Mouse (Mus musculus) kidney, embryonic 15.5 days (tissue): ENCODE measurements around the gene Myl4. TPM values are rescaled to one million over a fixed set of nuclear protein-coding genes. Genes with fewer than 3 reads are reported as not detected.
"Not testable (repeated sequence)": the region's sequence is repeated elsewhere in the genome, so short reads cannot be mapped to it uniquely, and the experiment has no call there.

Experiments
- ATAC-seq: fragments of 200-750 bp; cut with Nextera tagmentation; replicated peaks from 2 replicates; pipeline ENCODE4 v1.8.0; 2017; ENCODE audit warnings: moderate TSS enrichment; ENCODE audit not compliant: low FRiP score
- H3K27ac ChIP-seq: fragments of 300-500 bp; sonication (generic); 2 replicates; pipeline ENCODE4 v1.5.1; 2015; ENCODE audit warnings: mild to moderate bottlenecking, inconsistent platforms
- H3K27me3 ChIP-seq: fragments of 300-500 bp; sonication (generic); 2 replicates; pipeline ENCODE4 v1.6.1; 2015; ENCODE audit warnings: inconsistent platforms
- H3K36me3 ChIP-seq: fragments of 300-500 bp; sonication (generic); 2 replicates; pipeline ENCODE4 v1.6.1; 2015; ENCODE audit warnings: inconsistent platforms
- H3K4me1 ChIP-seq: fragments of 300-500 bp; sonication (generic); 2 replicates; pipeline ENCODE4 v1.6.1; 2015; ENCODE audit warnings: inconsistent platforms
- H3K4me2 ChIP-seq: fragments of 300-500 bp; sonication (generic); 2 replicates; pipeline ENCODE4 v1.6.1; 2015; ENCODE audit warnings: moderate library complexity, mild to moderate bottlenecking, inconsistent platforms
- H3K4me3 ChIP-seq: fragments of 300-500 bp; sonication (generic); replicated peaks from 2 replicates; pipeline ENCODE4 v1.5.1; 2015; ENCODE audit warnings: mild to moderate bottlenecking, inconsistent platforms
- H3K9ac ChIP-seq: fragments of 300-500 bp; sonication (generic); 2 replicates; pipeline ENCODE4 v1.6.1; 2015; ENCODE audit warnings: mild to moderate bottlenecking, inconsistent platforms
- H3K9me3 ChIP-seq: fragments of 300-500 bp; sonication (generic); replicated peaks from 2 replicates; pipeline ENCODE4 v1.6.1; 2016; ENCODE audit warnings: inconsistent platforms
- WGBS: fragments of 180-500 bp; shearing (Covaris S2); methylation state at CpG from one replicate; pipeline ENCODE4 v1.1.7; 2015; ENCODE audit warnings: mixed read lengths; 5-methylcytosine and 5-hydroxymethylcytosine counted together
- polyA plus RNA-seq: library from polyadenylated mRNA; unstranded; fragments of >200 nt; fragmentation: Nextera tagmentation; extraction: Ambion mirVana; gene quantifications from 2 replicates; pipeline ENCODE4 v1.2.1, GENCODE M21; 2015

Myl4 gene
- polyA plus RNA-seq, 1 experiment from 2014 or later, result 16.9 TPM

DNA sequence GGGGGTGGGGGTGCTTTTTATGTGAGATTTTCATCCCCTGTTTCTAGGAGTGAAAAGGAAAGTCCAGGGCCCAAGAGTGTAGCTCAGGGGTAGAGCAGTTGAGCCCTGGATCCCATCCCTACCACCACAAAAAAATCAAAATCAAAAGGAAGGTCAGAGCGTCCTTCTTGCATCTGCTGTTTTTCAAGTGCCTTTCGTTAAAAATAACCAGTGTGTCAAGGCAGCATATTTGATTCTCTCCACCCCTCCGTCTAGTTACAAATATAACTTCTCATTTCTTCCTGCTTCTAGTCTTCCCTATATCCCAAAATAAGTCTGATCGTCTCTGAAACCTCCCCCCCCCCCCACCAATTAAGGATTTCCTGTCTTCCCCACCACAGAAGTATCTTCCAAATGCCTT lies 7.6 kb downstream of the Myl4 start:
- Histone ChIP-seq H3K36me3 (no peaks in the 10 kb centered on the region), H3K4me1 (no peaks in the 10 kb centered on the region), H3K27ac (no peak overlapping the region), H3K9me3 (no peaks in the 10 kb centered on the region), H3K9ac (no peak overlapping the region), H3K4me2 (no peak overlapping the region), H3K4me3 (no peak overlapping the region), H3K27me3 (no peaks in the 10 kb centered on the region)
- ATAC-seq, result no peak
- 71% methylated on average over 4 of the region's 4 CpGs for WGBS

DNA sequence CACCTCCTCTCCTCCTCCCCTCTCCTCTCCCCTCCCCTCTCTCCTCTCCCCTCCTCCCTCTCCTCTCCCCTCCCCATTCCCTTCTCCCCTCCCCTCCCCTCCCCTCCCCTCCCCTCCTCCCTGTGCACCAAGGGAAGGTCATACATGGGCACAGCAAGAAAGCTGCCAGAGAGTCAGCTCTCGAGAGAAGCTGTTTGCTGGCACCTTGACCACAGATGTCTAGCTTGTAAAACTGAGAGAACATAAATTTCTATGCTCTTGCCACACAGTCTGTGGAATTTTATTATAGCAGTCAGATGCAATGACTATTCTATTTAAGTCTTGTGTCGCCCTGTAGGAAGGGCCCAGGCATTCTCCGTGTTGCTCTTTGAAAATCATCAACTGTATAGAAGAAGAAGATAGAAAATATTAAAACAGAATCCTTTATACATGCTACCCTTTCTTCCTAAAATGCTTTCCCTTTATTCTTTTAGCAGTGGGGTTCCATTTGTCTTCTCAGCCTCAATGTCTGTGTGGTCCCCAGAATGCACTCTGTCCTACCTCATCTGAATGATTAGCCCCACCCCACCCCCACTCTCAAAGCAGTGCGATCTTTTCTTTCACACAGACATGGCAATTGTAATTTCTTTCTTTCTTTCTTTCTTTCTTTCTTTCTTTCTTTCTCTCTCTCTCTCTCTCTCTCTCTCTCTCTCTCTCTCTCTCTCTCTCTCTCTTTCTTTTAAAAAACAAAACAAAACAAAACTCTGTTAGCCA lies 8.4 kb downstream of the Myl4 start:
- Histone ChIP-seq H3K36me3 (no peaks in the 10 kb centered on the region), H3K9me3 (no peaks in the 10 kb centered on the region), H3K9ac (no peak overlapping the region), H3K4me2 (no peak overlapping the region), H3K27me3 (no peaks in the 10 kb centered on the region), H3K27ac (no peak overlapping the region), H3K4me3 (no peak overlapping the region), H3K4me1 (no peaks in the 10 kb centered on the region)
- 66% methylated on average over 4 of the region's 4 CpGs for WGBS
- ATAC-seq, result no peak

DNA sequence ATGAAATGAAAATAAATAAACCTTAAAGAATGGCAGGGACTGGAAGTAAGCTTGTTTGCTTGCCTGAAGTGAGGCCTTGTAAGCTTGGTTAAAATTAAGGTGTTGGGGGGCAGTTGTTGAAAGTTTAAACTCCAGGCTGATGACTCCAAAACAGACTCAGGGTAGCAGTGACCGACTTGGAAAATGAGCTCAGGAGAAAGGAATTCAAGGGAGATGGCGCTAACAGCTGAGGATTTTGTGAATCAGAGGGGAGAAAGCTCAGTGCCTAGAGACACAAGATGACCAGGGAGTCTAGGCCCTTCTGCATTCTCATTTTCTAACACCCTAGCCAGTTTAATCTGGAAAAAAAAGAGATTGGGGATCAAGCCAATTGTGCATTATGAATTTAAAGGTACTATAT lies 10.5 kb downstream of the Myl4 start:
- H3K9ac ChIP-seq, result no peak overlapping the region
- H3K27me3 ChIP-seq, result no peaks in the 10 kb centered on the region
- no peak overlapping the region for H3K4me3 ChIP-seq
- WGBS, result 61% methylated on average over 2 of the region's 2 CpGs
- H3K4me1 ChIP-seq, result no peaks in the 10 kb centered on the region
- no peak for ATAC-seq
- no peaks in the 10 kb centered on the region for H3K36me3 ChIP-seq
- H3K9me3 ChIP-seq, result no peaks in the 10 kb centered on the region
- H3K4me2 ChIP-seq, result no peak overlapping the region
- H3K27ac ChIP-seq, result no peak overlapping the region

DNA sequence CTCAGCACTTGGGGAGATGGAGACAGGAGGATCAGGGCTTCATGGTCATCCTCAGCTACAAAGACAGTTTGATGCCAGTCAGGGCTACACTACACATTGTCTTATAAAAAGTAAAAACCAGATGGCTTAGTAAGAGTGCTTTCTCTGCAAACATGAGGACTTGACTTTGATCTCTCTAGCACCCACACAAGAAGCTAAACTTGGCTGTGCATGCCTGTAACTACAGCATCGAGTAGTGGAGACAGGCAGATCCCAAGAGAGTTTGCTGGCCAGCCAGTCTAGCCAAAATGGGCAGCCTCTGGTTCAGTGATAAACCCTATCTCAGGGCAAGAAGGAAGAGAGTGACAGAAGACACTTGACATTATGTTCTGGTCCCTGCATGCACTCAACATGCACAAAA lies 13.0 kb downstream of the Myl4 start:
- H3K4me2 ChIP-seq, result no peak overlapping the region
- ATAC-seq, result no peak
- H3K9me3 ChIP-seq, result no peaks in the 10 kb centered on the region
- H3K27ac ChIP-seq, result no peak overlapping the region
- no peak overlapping the region for H3K4me3 ChIP-seq
- no peaks in the 10 kb centered on the region for H3K4me1 ChIP-seq
- H3K9ac ChIP-seq, result no peak overlapping the region
- WGBS, result 71% methylated on average over 1 of the region's 1 CpGs
- no peaks in the 10 kb centered on the region for H3K36me3 ChIP-seq
- H3K27me3 ChIP-seq, result no peaks in the 10 kb centered on the region

- ATAC-seq, result no peak
- WGBS, result 71% methylated on average over 9 of the region's 9 CpGs
Observed at GRCm38 (mm10) chr11:104565172-104565571, 14.7 kb downstream of the Myl4 start.

DNA sequence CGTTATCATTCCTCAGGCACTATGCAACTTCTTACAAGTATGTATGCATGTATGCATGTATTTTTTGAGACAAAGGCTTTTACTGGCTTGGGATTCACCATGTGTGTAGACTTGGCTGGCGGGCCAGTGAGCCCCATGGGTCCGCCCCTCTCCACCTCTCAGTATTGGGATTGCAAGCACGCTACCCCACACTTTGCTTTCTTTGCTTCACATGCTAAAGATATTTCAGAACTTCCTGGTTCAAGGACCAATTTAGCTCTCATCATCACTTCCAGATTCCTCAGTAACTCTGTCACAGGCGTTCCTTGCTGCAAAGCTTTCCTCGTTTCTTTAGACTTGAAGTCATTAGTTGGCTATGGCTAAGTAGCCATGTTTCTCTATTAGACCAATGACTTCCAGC lies 15.6 kb downstream of the Myl4 start:
- no peak for ATAC-seq
- no peaks in the 10 kb centered on the region for H3K27me3 ChIP-seq

More at GRCm38 (mm10) chr11:104565172-104565571, 14.7 kb downstream of the Myl4 start:
- Histone ChIP-seq H3K9ac (no peak overlapping the region), H3K4me1 (no peaks in the 10 kb centered on the region), H3K27ac (no peak overlapping the region), H3K27me3 (no peaks in the 10 kb centered on the region), H3K9me3 (no peaks in the 10 kb centered on the region; the same call in 1 of the 2 replicates), H3K4me3 (no peak overlapping the region), H3K36me3 (no peaks in the 10 kb centered on the region), H3K4me2 (no peak overlapping the region)

GRCm38 (mm10) chr11:104566796-104567195 lies 16.3 kb downstream of the Myl4 start:
- Histone ChIP-seq H3K9ac (no peak overlapping the region), H3K4me1 (0 out of 2 replicates have a peak, but pooled peaks cover 5% of the 10 kb centered on the region), H3K9me3 (no peaks in the 10 kb centered on the region; the same call in 1 of the 2 replicates), H3K36me3 (no peaks in the 10 kb centered on the region), H3K27ac (no peak overlapping the region), H3K27me3 (no peaks in the 10 kb centered on the region), H3K4me3 (no peak overlapping the region), H3K4me2 (no peak overlapping the region)
- ATAC-seq, result no peak
- 78% methylated on average over 2 of the region's 2 CpGs for WGBS

More for the DNA sequence above, 15.6 kb downstream of the Myl4 start:
- Histone ChIP-seq H3K9ac (no peak overlapping the region), H3K36me3 (no peaks in the 10 kb centered on the region), H3K4me3 (no peak overlapping the region), H3K9me3 (no peaks in the 10 kb centered on the region; the same call in 1 of the 2 replicates), H3K4me1 (0 out of 2 replicates have a peak, but pooled peaks cover under 1% of the 10 kb centered on the region), H3K4me2 (no peak overlapping the region), H3K27ac (no peak overlapping the region)
- WGBS, result 86% methylated on average over 6 of the region's 6 CpGs

- no peaks in the 10 kb centered on the region for H3K27me3 ChIP-seq
- no peak for ATAC-seq
Observed at GRCm38 (mm10) chr11:104567736-104568135, 17.3 kb downstream of the Myl4 start.

GRCm38 (mm10) chr11:104568326-104568725 lies 17.9 kb downstream of the Myl4 start:
- no peak for ATAC-seq
- Histone ChIP-seq H3K27ac (no peak overlapping the region), H3K4me2 (no peak overlapping the region), H3K9ac (no peak overlapping the region), H3K4me1 (0 out of 2 replicates have a peak, but pooled peaks cover 14% of the 10 kb centered on the region), H3K27me3 (no peaks in the 10 kb centered on the region), H3K9me3 (no peaks in the 10 kb centered on the region; the same call in 1 of the 2 replicates), H3K36me3 (no peaks in the 10 kb centered on the region), H3K4me3 (no peak overlapping the region)
- WGBS, result 97% methylated on average over 4 of the region's 4 CpGs

More at GRCm38 (mm10) chr11:104567736-104568135, 17.3 kb downstream of the Myl4 start:
- no peak overlapping the region for H3K9ac ChIP-seq
- H3K4me2 ChIP-seq, result no peak overlapping the region
- H3K4me1 ChIP-seq, result 0 out of 2 replicates have a peak, but pooled peaks cover 14% of the 10 kb centered on the region
- H3K27ac ChIP-seq, result no peak overlapping the region
- no peak overlapping the region for H3K4me3 ChIP-seq
- H3K36me3 ChIP-seq, result no peaks in the 10 kb centered on the region
- H3K9me3 ChIP-seq, result no peaks in the 10 kb centered on the region; the same call in 1 of the 2 replicates
- WGBS, result 75% methylated on average over 9 of the region's 9 CpGs

GRCm38 (mm10) chr11:104570515-104570914 lies 20.1 kb downstream of the Myl4 start:
- H3K27me3 ChIP-seq, H3K27ac ChIP-seq, H3K4me3 ChIP-seq, H3K36me3 ChIP-seq, H3K9ac ChIP-seq, ATAC-seq, H3K4me2 ChIP-seq, H3K9me3 ChIP-seq: not testable (repeated sequence)
- 86% methylated on average over 8 of the region's 8 CpGs for WGBS
- H3K4me1 ChIP-seq, result 0 out of 2 replicates have a peak, but pooled peaks cover 14% of the 10 kb centered on the region

GRCm38 (mm10) chr11:104571373-104571772 lies 20.9 kb downstream of the Myl4 start:
- 1% methylated on average over 28 of the region's 28 CpGs for WGBS
- Histone ChIP-seq H3K4me2 (peak overlapping the region; percentile 83), H3K9ac (peak overlapping the region; percentile 29; the same call in 1 of the 2 replicates), H3K4me3 (peak overlapping the region; percentile 43), H3K4me1 (0 out of 2 replicates have a peak, but pooled peaks cover 14% of the 10 kb centered on the region)
- ATAC-seq, result 0 out of 2 replicates have a peak, but pooled peaks have one; percentile 54
- H3K36me3 ChIP-seq, H3K27me3 ChIP-seq, H3K9me3 ChIP-seq, H3K27ac ChIP-seq: not testable (repeated sequence)

DNA sequence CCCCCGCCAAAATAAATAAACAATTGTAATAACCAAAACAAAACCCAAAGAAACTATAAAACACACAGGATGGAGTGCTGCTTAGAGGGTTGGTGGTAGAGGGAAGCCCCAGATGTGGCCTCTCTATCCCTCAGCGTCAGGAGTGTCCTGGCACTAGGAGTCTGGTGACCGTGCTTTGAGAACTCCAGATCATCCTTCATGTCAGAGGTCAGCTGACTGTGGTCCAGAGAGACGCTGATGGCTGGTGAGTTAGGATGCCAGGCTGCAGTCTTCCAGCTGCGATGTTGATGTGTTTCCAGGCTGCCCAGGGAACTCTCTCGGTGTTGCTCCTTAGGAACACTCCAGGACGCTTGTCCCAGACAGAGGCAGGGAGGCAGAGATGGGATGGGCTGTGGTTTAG lies 21.6 kb downstream of the Myl4 start:
- Histone ChIP-seq H3K36me3 (no peaks in the 10 kb centered on the region), H3K9ac (no peak overlapping the region), H3K9me3 (no peaks in the 10 kb centered on the region; the same call in 1 of the 2 replicates), H3K4me2 (no peak overlapping the region), H3K27ac (no peak overlapping the region), H3K4me3 (no peak overlapping the region), H3K4me1 (peaks cover 15% of the 10 kb centered on the region; the same call in 1 of the 2 replicates), H3K27me3 (no peaks in the 10 kb centered on the region)
- ATAC-seq, result no peak
- WGBS, result 41% methylated on average over 7 of the region's 7 CpGs
